In the genomic region with DNA sequence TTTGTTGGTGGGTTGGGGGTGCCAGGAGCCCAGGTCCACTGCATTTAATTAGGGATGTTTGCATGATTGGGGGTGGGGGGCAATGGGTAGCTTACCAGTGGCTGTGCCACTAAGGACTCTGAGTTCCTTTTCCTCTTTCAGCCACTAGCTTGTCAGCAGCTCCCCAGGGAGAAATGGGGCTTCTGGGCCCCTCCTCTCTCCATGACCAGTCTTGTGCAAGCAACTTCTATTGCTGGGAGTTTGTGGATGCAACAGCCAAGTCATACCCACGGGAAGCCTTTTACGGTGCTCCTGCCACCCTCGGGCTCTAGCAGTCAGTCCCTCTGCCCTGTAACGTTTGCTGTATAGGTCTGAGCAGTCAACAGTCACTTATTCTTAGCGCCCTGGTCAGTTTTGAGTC, we compare ENCODE assay signal across 12 mouse cellular contexts. TPM values are rescaled to one million over a fixed set of nuclear protein-coding genes. Genes with fewer than 3 reads are reported as not detected.
A peak's percentile ranks its signal among the peaks of the same experiment; 100 is the strongest.
DNase-seq lines count a peak whose midpoint lies in the region; ATAC-seq and TF ChIP-seq lines count a peak whose summit lies in the region.
"Had no signal": no experiment of that assay in that cellular context is flagged by ENCODE, and none has a peak within 500 bp of the region (broad histone marks: within the 10 kb centered on the region; RNA-seq: fewer than 3 reads in every experiment).

No protein-coding gene starts in this region.

- no peak overlapping the region for H3K9ac ChIP-seq in liver, embryonic 13.5 days
- H3K9ac ChIP-seq in liver, embryonic 12.5 days: no peak overlapping the region
- H3K9ac ChIP-seq in forebrain, embryonic 15.5 days (replicated peaks): no peak overlapping the region
- H3K9ac ChIP-seq: hindbrain, embryonic 15.5 days; liver, embryonic 15.5 days; midbrain, embryonic 15.5 days had no signal

- TF ChIP-seq CTCF in gastrocnemius, adult 2 months (IDR thresholded peaks at IDR 0.05): no peak

- WGBS in liver, embryonic 13.5 days (ENCODE audit: insufficient replicate concordance): 49% methylated on average over 5 of the region's 5 CpGs
- 52% methylated on average over 5 of the region's 5 CpGs for WGBS in liver, embryonic 12.5 days (ENCODE audit: insufficient replicate concordance)
- 14% methylated on average over 5 of the region's 5 CpGs for WGBS in macrophage (ENCODE audit: missing documents)
- 62% methylated on average over 5 of the region's 5 CpGs for WGBS in forebrain, embryonic 15.5 days

- H3K4me1 ChIP-seq in liver, embryonic 13.5 days (replicated peaks): peaks cover 55% of the 10 kb centered on the region
- peaks cover 40% of the 10 kb centered on the region for H3K4me1 ChIP-seq in liver, embryonic 12.5 days
- peaks cover 23% of the 10 kb centered on the region for H3K4me1 ChIP-seq in brown adipose tissue, adult 24 weeks (ENCODE audit: control insufficient read depth, insufficient read depth, insufficient read length, low read length)
- peaks cover 72% of the 10 kb centered on the region for H3K4me1 ChIP-seq in forebrain, embryonic 15.5 days

- peaks cover 100% of the 10 kb centered on the region for H3K79me2 ChIP-seq in macrophage (ENCODE audit: inconsistent target)

- H3K36me3 ChIP-seq in liver, embryonic 13.5 days: no peaks in the 10 kb centered on the region
- no peaks in the 10 kb centered on the region for H3K36me3 ChIP-seq in liver, embryonic 12.5 days
- H3K36me3 ChIP-seq in macrophage (ENCODE audit: inconsistent target): no peaks in the 10 kb centered on the region
- H3K36me3 ChIP-seq in forebrain, embryonic 15.5 days: no peaks in the 10 kb centered on the region
- H3K36me3 ChIP-seq: hindbrain, embryonic 15.5 days; liver, embryonic 15.5 days; midbrain, embryonic 15.5 days had no signal

- H3K9me3 ChIP-seq in liver, embryonic 13.5 days (replicated peaks): no peaks in the 10 kb centered on the region
- H3K9me3 ChIP-seq in liver, embryonic 12.5 days (replicated peaks): no peaks in the 10 kb centered on the region
- H3K9me3 ChIP-seq in forebrain, embryonic 15.5 days: no peaks in the 10 kb centered on the region
- H3K9me3 ChIP-seq: hindbrain, embryonic 15.5 days; liver, embryonic 15.5 days; midbrain, embryonic 15.5 days had no signal

- H3K27ac ChIP-seq in gastrocnemius, adult 2 months: peak overlapping the region; percentile 82
- peak overlapping the region; percentile 15; the same call in 1 of the 2 replicates for H3K27ac ChIP-seq in liver, embryonic 13.5 days
- no peak overlapping the region for H3K27ac ChIP-seq in liver, embryonic 12.5 days
- peak overlapping the region; percentile 58; the same call in 1 of the 2 replicates for H3K27ac ChIP-seq in brown adipose tissue, adult 24 weeks (replicated peaks; ENCODE audit: low read depth, low read length)
- H3K27ac ChIP-seq in macrophage: peak overlapping the region; percentile 87
- no peak overlapping the region for H3K27ac ChIP-seq in forebrain, embryonic 15.5 days (replicated peaks)
- H3K27ac ChIP-seq: hindbrain, embryonic 15.5 days; liver, embryonic 15.5 days; midbrain, embryonic 15.5 days had no signal

- no peak for ATAC-seq in liver, embryonic 13.5 days (ENCODE audit: low read depth)
- ATAC-seq in liver, embryonic 12.5 days: no peak
- ATAC-seq in forebrain, embryonic 15.5 days (replicated peaks): no peak
- ATAC-seq: midbrain, embryonic 15.5 days had no signal

- intact Hi-C loops in gastrocnemius, adult 2 months (cut with DNase I): loop anchor here (5.0 kb wide), 2 partner anchors 33 to 68 kb away; no protein-coding TSS in a partner anchor

- peak overlapping the region; percentile 42 for H3K4me3 ChIP-seq in gastrocnemius, adult 2 months
- no peak overlapping the region for H3K4me3 ChIP-seq in liver, embryonic 13.5 days (replicated peaks)
- no peak overlapping the region for H3K4me3 ChIP-seq in liver, embryonic 12.5 days
- no peak overlapping the region for H3K4me3 ChIP-seq in brown adipose tissue, adult 24 weeks (ENCODE audit: insufficient read depth, low read depth, low read length)
- H3K4me3 ChIP-seq in macrophage (ENCODE audit: inconsistent target): no peak overlapping the region
- no peak overlapping the region for H3K4me3 ChIP-seq in forebrain, embryonic 15.5 days
- H3K4me3 ChIP-seq: hindbrain, embryonic 15.5 days; liver, embryonic 15.5 days; midbrain, embryonic 15.5 days had no signal

- peak; percentile 79 for DNase-seq in gastrocnemius, adult 2 months
- no peak for DNase-seq in gastrocnemius, postnatal 4 days (ENCODE audit: low spot score in 2 of 2)
- no peak for DNase-seq in liver, embryonic 13.5 days
- no peak for DNase-seq in cerebellum, adult 9-10 months
- DNase-seq: kidney, postnatal 14 days had no signal

- peaks cover 66% of the 10 kb centered on the region for H3K27me3 ChIP-seq in liver, embryonic 13.5 days
- peaks cover 74% of the 10 kb centered on the region for H3K27me3 ChIP-seq in liver, embryonic 12.5 days (replicated peaks)
- H3K27me3 ChIP-seq in forebrain, embryonic 15.5 days: no peaks in the 10 kb centered on the region
- H3K27me3 ChIP-seq: hindbrain, embryonic 15.5 days; midbrain, embryonic 15.5 days had no signal

- no peak overlapping the region for H3K4me2 ChIP-seq in liver, embryonic 13.5 days
- no peak overlapping the region for H3K4me2 ChIP-seq in liver, embryonic 12.5 days
- no peak overlapping the region for H3K4me2 ChIP-seq in forebrain, embryonic 15.5 days (replicated peaks)
- H3K4me2 ChIP-seq: hindbrain, embryonic 15.5 days; liver, embryonic 15.5 days; midbrain, embryonic 15.5 days had no signal

RNA-seq across cellular contexts. Expression of a gene that starts 5.7 kb away (rescaled TPM):
- 10 to 100 TPM; 60.2 to 66.1 TPM for total RNA-seq in gastrocnemius, adult 2 months (2021)
- 10 to 100 TPM; 80.4 to 82.9 TPM for total RNA-seq in gastrocnemius, postnatal 4 days (2021)
- 48.3 and 58.2 TPM in 2 replicates for polyA plus RNA-seq in liver, embryonic 13.5 days (2015; fragmentation: Nextera tagmentation; extraction: Ambion mirVana)
- 47.5 and 52.3 TPM in 2 replicates for polyA plus RNA-seq in liver, embryonic 12.5 days (2016; fragmentation: Nextera tagmentation; extraction: Ambion mirVana)
- polyA plus RNA-seq in brown adipose tissue, adult 24 weeks (2012; ENCODE audit: insufficient read depth, insufficient read length, missing spikeins): 35.6 and 57.0 TPM in 2 replicates
- 1,000 to 10,000 TPM in 4 of 26 experiments, 100 to 1,000 TPM in 22; 245 to 1,209 (median 812) TPM for total RNA-seq in macrophage (2018; cell fraction: chromatin; rRNA removed)
- total RNA-seq in macrophage (2018; cell fraction: cytosol; rRNA removed): 100 to 1,000 TPM in 15 of 26 experiments, 10 to 100 TPM in 11; 71.9 to 143 (median 110) TPM
- 100 to 1,000 TPM; 117 to 554 (median 234) TPM for total RNA-seq in macrophage (2018; cell fraction: nucleus; rRNA removed)
- polyA plus RNA-seq in macrophage (2018): 89.5 to 216 TPM (median 138 TPM) in 3 replicates
- 82.5 and 86.7 TPM in 2 replicates for polyA plus RNA-seq in forebrain, embryonic 15.5 days (2015; fragmentation: Nextera tagmentation; extraction: Ambion mirVana)

RNA-seq across cellular contexts. Expression of a gene that starts 6.0 kb away (rescaled TPM):
- total RNA-seq in gastrocnemius, adult 2 months (2021): 10 to 100 TPM; 17.7 to 18.1 TPM
- 10 to 100 TPM; 26.6 to 27.2 TPM for total RNA-seq in gastrocnemius, postnatal 4 days (2021)
- 39.6 and 40.0 TPM in 2 replicates for polyA plus RNA-seq in liver, embryonic 13.5 days (2015; fragmentation: Nextera tagmentation; extraction: Ambion mirVana)
- 40.3 and 40.9 TPM in 2 replicates for polyA plus RNA-seq in liver, embryonic 12.5 days (2016; fragmentation: Nextera tagmentation; extraction: Ambion mirVana)
- 41.2 and 41.5 TPM in 2 replicates for polyA plus RNA-seq in brown adipose tissue, adult 24 weeks (2012; ENCODE audit: insufficient read depth, insufficient read length, missing spikeins)
- 100 to 1,000 TPM in 18 of 26 experiments, 10 to 100 TPM in 8; 44.0 to 223 (median 146) TPM for total RNA-seq in macrophage (2018; cell fraction: chromatin; rRNA removed)
- 10 to 100 TPM; 19.9 to 43.7 (median 29.3) TPM for total RNA-seq in macrophage (2018; cell fraction: cytosol; rRNA removed)
- 100 to 1,000 TPM in 9 of 26 experiments, 10 to 100 TPM in 17; 26.2 to 117 (median 76.2) TPM for total RNA-seq in macrophage (2018; cell fraction: nucleus; rRNA removed)
- 20.6 to 32.6 TPM (median 28.8 TPM) in 3 replicates for polyA plus RNA-seq in macrophage (2018)
- polyA plus RNA-seq in forebrain, embryonic 15.5 days (2015; fragmentation: Nextera tagmentation; extraction: Ambion mirVana): 111 and 118 TPM in 2 replicates

RNA-seq across cellular contexts. Expression of a gene that starts 46.2 kb away (rescaled TPM):
- total RNA-seq in gastrocnemius, adult 2 months (2021): 1 to 10 TPM in 1 of 2 experiments, under 1 TPM in 1; 0.92 to 1.6 TPM
- 1 to 10 TPM; 6.9 to 9.6 TPM for total RNA-seq in gastrocnemius, postnatal 4 days (2021)
- polyA plus RNA-seq in liver, embryonic 13.5 days (2015; fragmentation: Nextera tagmentation; extraction: Ambion mirVana): 33.9 and 36.7 TPM in 2 replicates
- 48.4 and 54.9 TPM in 2 replicates for polyA plus RNA-seq in liver, embryonic 12.5 days (2016; fragmentation: Nextera tagmentation; extraction: Ambion mirVana)
- polyA plus RNA-seq in brown adipose tissue, adult 24 weeks (2012; ENCODE audit: insufficient read depth, insufficient read length, missing spikeins): 0.96 and 4.1 TPM in 2 replicates
- 10 to 100 TPM in 25 of 26 experiments, 1 to 10 TPM in 1; 9.4 to 66.4 (median 28.6) TPM for total RNA-seq in macrophage (2018; cell fraction: chromatin; rRNA removed)
- total RNA-seq in macrophage (2018; cell fraction: cytosol; rRNA removed): 1 to 10 TPM; 2.9 to 7.8 (median 4.6) TPM
- 10 to 100 TPM in 25 of 26 experiments, 1 to 10 TPM in 1; 9.2 to 45.4 (median 20.3) TPM for total RNA-seq in macrophage (2018; cell fraction: nucleus; rRNA removed)
- polyA plus RNA-seq in macrophage (2018): 4.9 to 12.7 TPM (median 6.0 TPM) in 3 replicates
- 20.0 and 20.3 TPM in 2 replicates for polyA plus RNA-seq in forebrain, embryonic 15.5 days (2015; fragmentation: Nextera tagmentation; extraction: Ambion mirVana)

Comparison
In these comparisons a context has a peak if more than half of its experiments do, and no peak if none do; other contexts are left out.
1. H3K27ac ChIP-seq: peak in gastrocnemius, adult 2 months (single experiment), liver, embryonic 13.5 days (single experiment), brown adipose tissue, adult 24 weeks (single experiment) and macrophage (single experiment); none in liver, embryonic 12.5 days (single experiment) and forebrain, embryonic 15.5 days (single experiment).